Mouse (Mus musculus) cortical plate, adult 2 months (tissue): Measurements from ENCODE around the gene Bach1. TPM values are rescaled to one million over a fixed set of nuclear protein-coding genes. Genes with fewer than 3 reads are reported as not detected.
A peak's percentile ranks its signal among the peaks of the same experiment; 100 is the strongest.

Experiments
- H3K27ac ChIP-seq: fragments of 200-500 bp; 2 replicates; pipeline ENCODE4 v1.5.1; 2012; ENCODE audit warnings: low read length, control low read depth, inconsistent platforms; ENCODE audit not compliant: insufficient read depth
- H3K4me1 ChIP-seq: fragments of 200-500 bp; 2 replicates; pipeline ENCODE4 v1.6.1; 2011; ENCODE audit warnings: low read length; ENCODE audit not compliant: control insufficient read depth, insufficient read depth
- H3K4me3 ChIP-seq: fragments of 200-500 bp; 2 replicates; pipeline ENCODE4 v1.5.1; 2011; ENCODE audit warnings: mild to moderate bottlenecking, low read length, control low read depth; ENCODE audit not compliant: insufficient read depth
- CTCF ChIP-seq: fragments of 200-500 bp; IDR thresholded peaks from 2 replicates; pipeline ENCODE4 v1.5.1; 2011; ENCODE audit warnings: mild to moderate bottlenecking, control low read depth, low read length; ENCODE audit not compliant: insufficient read depth; ENCODE audit errors: extremely low read depth
- POLR2A ChIP-seq: fragments of 200-500 bp; IDR thresholded peaks from 2 replicates; pipeline ENCODE4 v1.6.1; 2011; ENCODE audit warnings: mild to moderate bottlenecking, low read length, control low read depth; ENCODE audit not compliant: insufficient read depth; ENCODE audit errors: extremely low read depth
- polyA plus RNA-seq: library from polyadenylated mRNA; depleted of rRNA; stranded (reverse); fragments of >200 nt; gene quantifications from 2 replicates; pipeline ENCODE4 v1.2.3, GENCODE M21; 2012

The Bach1 gene
- polyA plus RNA-seq, 1 experiment, result 6.1 TPM

- no peaks in the 10 kb centered on the region for H3K4me1 ChIP-seq
- no peak overlapping the region for H3K27ac ChIP-seq
- TF ChIP-seq POLR2A, result no peak
- TF ChIP-seq CTCF, result no peak
- peak overlapping the region; percentile 58 for H3K4me3 ChIP-seq
Measured at GRCm38 (mm10) chr16:87699306-87699692, 554 bp downstream of the Bach1 start.

DNA sequence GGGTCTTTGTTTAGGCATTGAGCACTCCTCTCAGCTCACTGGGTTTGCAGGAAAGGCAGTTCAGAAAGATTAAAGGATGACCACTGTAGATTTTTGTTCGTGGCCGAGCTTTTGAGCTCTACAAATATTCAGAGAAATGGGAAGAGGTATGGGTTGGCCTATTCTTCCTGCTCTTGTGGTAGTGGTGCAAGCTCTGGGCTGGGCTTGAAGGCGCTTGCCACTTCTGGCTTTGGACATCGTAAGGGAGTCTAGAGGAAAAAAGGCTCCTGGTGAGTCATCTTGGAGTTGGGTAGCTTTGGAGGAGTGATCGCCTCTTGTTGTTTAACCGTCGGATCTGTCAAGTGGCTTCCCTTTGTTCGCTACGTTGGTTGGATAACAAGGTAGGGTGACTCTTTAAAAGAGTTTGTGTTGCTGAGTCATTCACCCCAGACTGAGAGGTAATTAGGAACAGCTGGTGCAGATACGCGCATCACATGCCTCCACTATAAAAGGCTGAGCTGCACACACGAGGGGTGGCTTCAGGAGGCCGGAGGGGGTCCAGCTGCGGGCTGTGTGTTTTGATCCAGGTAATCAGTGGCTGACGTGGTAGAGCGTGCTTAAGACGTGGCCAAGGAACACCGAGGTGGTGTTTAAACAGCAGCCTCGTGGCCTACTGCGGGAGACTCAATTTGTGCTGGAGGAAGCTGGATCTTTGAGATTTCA lies 1.1 kb downstream of the Bach1 start:
- Histone ChIP-seq H3K4me1 (no peaks in the 10 kb centered on the region), H3K27ac (no peak overlapping the region), H3K4me3 (peak overlapping the region; percentile 58)
- no peak for TF ChIP-seq CTCF
- TF ChIP-seq POLR2A, result no peak

DNA sequence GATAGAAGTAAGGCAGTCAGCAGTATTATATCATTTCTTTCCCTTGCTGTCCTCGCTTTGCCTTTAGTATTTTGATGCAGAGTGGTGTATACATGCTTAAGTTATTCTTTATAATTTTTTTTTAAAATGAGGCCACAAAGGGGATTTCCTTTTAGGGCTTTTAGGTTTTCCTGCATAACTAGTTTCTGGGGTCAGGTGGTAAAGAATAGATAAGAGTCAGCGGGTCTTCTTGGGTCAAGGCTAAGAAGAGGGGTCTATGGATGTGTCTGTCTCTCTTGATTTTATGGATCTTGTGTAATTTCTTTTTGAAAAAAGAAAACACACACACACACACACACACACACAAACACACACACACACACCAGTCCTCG lies 1.6 kb downstream of the Bach1 start:
- Histone ChIP-seq H3K27ac (no peak overlapping the region), H3K4me1 (no peaks in the 10 kb centered on the region), H3K4me3 (peak overlapping the region; percentile 58)
- TF ChIP-seq POLR2A (no peak), CTCF (no peak)

DNA sequence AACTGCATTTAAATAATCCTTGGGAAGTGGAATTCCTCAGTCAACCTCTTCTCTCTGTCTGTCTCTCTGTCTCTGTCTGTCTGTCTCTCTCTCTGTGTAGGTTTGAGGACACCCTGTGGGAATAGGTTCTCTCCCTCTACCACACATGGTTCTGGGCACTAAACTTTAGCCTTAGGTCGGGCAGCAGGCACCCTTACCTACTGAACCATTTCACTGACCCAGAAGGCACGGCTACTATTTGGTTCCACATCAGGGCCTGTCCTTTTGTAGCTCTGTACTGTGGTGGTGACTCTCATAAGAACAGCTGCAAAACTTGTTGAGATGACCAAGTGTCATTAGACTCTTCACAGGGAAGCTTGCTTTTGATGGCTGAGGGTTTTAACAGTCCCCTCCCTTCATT lies 3.1 kb downstream of the Bach1 start:
- no peak overlapping the region for H3K4me3 ChIP-seq
- H3K4me1 ChIP-seq, result peaks cover 3% of the 10 kb centered on the region; the same call in 1 of the 2 replicates
- no peak overlapping the region for H3K27ac ChIP-seq
- TF ChIP-seq POLR2A (no peak), CTCF (no peak)

GRCm38 (mm10) chr16:87702881-87703280 lies 4.1 kb downstream of the Bach1 start:
- Histone ChIP-seq H3K4me3 (no peak overlapping the region), H3K4me1 (peaks cover 3% of the 10 kb centered on the region; the same call in 1 of the 2 replicates), H3K27ac (no peak overlapping the region)
- TF ChIP-seq POLR2A (no peak), CTCF (no peak)

DNA sequence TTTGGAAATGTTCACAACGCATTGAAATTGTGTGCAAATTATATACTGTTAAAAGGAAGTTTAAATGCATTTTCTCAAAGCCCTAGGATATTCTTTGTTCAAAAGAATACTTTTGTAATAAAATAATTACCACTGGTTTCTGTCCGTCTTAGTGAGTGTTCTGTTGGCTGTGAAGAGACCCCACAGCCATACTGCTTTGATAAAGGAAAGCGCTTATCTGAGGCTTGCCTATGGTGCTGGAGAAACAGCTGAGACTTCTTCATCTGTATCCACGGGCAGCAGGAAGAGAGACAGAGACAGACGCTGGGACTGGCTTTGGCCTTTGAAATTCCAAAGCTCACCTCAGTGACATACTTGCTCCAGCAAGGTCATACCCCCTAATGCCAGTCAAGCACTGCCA lies 5.5 kb downstream of the Bach1 start:
- no peak for TF ChIP-seq POLR2A
- no peak for TF ChIP-seq CTCF
- H3K4me1 ChIP-seq, result peaks cover 3% of the 10 kb centered on the region; the same call in 1 of the 2 replicates
- no peak overlapping the region for H3K4me3 ChIP-seq
- H3K27ac ChIP-seq, result no peak overlapping the region

- H3K4me1 ChIP-seq, result peaks cover 3% of the 10 kb centered on the region; the same call in 1 of the 2 replicates
- TF ChIP-seq POLR2A (no peak), CTCF (no peak)
- no peak overlapping the region for H3K4me3 ChIP-seq
- no peak overlapping the region for H3K27ac ChIP-seq
Measured at GRCm38 (mm10) chr16:87705892-87706589, 7.3 kb downstream of the Bach1 start.

DNA sequence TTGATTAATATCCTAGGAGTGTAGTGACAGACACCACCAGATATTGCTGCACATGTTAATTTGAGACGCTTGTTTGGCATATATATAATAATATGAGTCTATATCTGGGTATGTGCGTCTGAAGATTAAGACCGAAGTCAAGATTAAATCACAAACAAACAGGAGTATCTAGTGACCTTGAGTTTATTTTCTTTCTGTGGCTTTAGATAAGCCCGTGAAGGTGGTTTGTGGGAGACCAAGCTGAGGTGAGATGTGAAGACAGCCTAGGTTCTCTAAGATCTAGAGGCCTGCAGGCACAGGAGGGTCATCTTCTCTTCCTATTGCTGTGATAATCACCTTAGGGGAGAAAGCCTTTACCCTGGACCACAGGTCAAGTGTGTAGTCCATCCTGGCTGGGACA lies 8.6 kb downstream of the Bach1 start:
- Histone ChIP-seq H3K27ac (no peak overlapping the region), H3K4me1 (peaks cover 3% of the 10 kb centered on the region; the same call in 1 of the 2 replicates), H3K4me3 (no peak overlapping the region)
- TF ChIP-seq CTCF, result no peak
- TF ChIP-seq POLR2A, result no peak

DNA sequence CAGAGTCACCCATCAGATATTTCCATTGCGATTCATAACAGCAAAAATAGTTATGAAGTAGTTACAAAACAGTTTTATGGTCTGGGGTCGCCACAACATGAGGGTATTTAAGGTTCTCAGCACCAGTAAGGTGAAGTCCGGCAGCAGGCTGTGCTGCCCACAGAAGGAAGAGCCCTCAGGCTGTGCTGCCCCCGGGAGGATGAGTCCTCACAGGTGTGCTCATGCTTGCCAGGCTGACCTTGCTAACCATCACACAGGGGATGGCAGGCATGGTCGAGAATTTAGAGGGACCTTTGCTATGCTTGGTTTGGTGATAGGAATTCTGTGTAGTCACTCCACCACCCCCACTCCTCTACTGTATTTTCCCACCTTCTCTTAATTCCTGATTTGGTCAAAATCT lies 9.8 kb downstream of the Bach1 start:
- Histone ChIP-seq H3K27ac (no peak overlapping the region), H3K4me3 (no peak overlapping the region), H3K4me1 (peaks cover 3% of the 10 kb centered on the region; the same call in 1 of the 2 replicates)
- no peak for TF ChIP-seq POLR2A
- no peak for TF ChIP-seq CTCF

DNA sequence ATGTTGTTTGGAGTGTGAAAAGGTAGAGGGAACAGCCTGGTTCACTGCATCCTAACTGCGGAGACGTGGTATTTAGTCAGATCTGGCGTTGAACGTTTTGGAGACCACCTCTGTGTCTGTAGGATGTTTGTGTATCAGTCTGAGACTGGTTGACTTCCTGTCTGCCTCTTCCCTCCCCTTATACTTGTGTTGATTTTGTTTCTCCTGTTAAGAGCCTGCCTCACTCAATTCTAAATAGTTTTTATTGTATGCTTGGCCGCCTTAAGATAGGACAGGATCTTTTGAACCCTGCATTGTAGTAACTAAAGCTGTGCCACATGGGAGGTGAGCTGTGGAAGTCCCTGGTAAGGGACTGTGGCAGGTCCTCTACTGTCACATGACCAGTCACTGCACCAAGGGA lies 10.4 kb downstream of the Bach1 start:
- TF ChIP-seq CTCF, result no peak
- TF ChIP-seq POLR2A, result no peak

More for the DNA sequence above, 10.4 kb downstream of the Bach1 start:
- Histone ChIP-seq H3K27ac (no peak overlapping the region), H3K4me1 (peaks cover 3% of the 10 kb centered on the region; the same call in 1 of the 2 replicates), H3K4me3 (no peak overlapping the region)
